Mouse (Mus musculus) liver, adult 2 months (tissue): Measurements from ENCODE around the gene Nol10.

ENCODE experiments used
- CTCF ChIP-seq: fragments of 200-500 bp; IDR thresholded peaks from 2 replicates; pipeline ENCODE4 v1.5.1; 2011; ENCODE audit warnings: low read depth, low read length, control low read depth
- POLR2A ChIP-seq: fragments of 200-500 bp; IDR thresholded peaks from 2 replicates; pipeline ENCODE4 v1.6.1; 2011; ENCODE audit warnings: low read length, control low read depth; ENCODE audit not compliant: insufficient read depth; ENCODE audit errors: extremely low read depth

GRCm38 (mm10) chr12:17420168-17420810, 72.0 kb downstream of the Nol10 start:
- TF ChIP-seq CTCF (no peak), POLR2A (no peak)
